Mouse (Mus musculus) cortical plate, adult 2 months (tissue): ENCODE measurements around the gene Tnn.

ENCODE experiments used
- CTCF ChIP-seq: fragments of 200-500 bp; IDR thresholded peaks from 2 replicates; pipeline ENCODE4 v1.5.1; 2011; ENCODE audit warnings: mild to moderate bottlenecking, control low read depth, low read length; ENCODE audit not compliant: insufficient read depth; ENCODE audit errors: extremely low read depth
- POLR2A ChIP-seq: fragments of 200-500 bp; IDR thresholded peaks from 2 replicates; pipeline ENCODE4 v1.6.1; 2011; ENCODE audit warnings: mild to moderate bottlenecking, low read length, control low read depth; ENCODE audit not compliant: insufficient read depth; ENCODE audit errors: extremely low read depth

GRCm38 (mm10) chr1:160105426-160105825 lies 48.0 kb downstream of the Tnn start:
- no peak for TF ChIP-seq CTCF
- TF ChIP-seq POLR2A: no peak
